Mouse (Mus musculus) liver, embryonic 15.5 days (tissue): Measurements from ENCODE around the gene Gm11444. TPM values are rescaled to one million over a fixed set of nuclear protein-coding genes. Genes with fewer than 3 reads are reported as not detected.

Experiments used
- ATAC-seq: fragments of 200-750 bp; cut with Nextera tagmentation; 2 replicates; pipeline ENCODE4 v1.8.0; 2017; ENCODE audit warnings: moderate number of reproducible peaks, mild to moderate bottlenecking, moderate library complexity; ENCODE audit not compliant: insufficient read depth
- H3K27ac ChIP-seq: fragments of 300-500 bp; sonication (generic); replicated peaks from 2 replicates; pipeline ENCODE4 v1.5.1; 2015; ENCODE audit warnings: mild to moderate bottlenecking, inconsistent platforms
- H3K27me3 ChIP-seq: fragments of 300-500 bp; sonication (generic); 2 replicates; pipeline ENCODE4 v1.6.1; 2015; ENCODE audit warnings: mild to moderate bottlenecking, inconsistent platforms
- H3K36me3 ChIP-seq: fragments of 300-500 bp; sonication (generic); replicated peaks from 2 replicates; pipeline ENCODE4 v1.6.1; 2015; ENCODE audit warnings: moderate library complexity, mild to moderate bottlenecking, inconsistent platforms
- H3K4me1 ChIP-seq: fragments of 300-500 bp; sonication (generic); replicated peaks from 2 replicates; pipeline ENCODE4 v1.6.1; 2015; ENCODE audit warnings: inconsistent platforms
- H3K4me2 ChIP-seq: fragments of 300-500 bp; sonication (generic); 2 replicates; pipeline ENCODE4 v1.6.1; 2015; ENCODE audit warnings: moderate library complexity, mild to moderate bottlenecking, inconsistent platforms
- H3K4me3 ChIP-seq: fragments of 300-500 bp; sonication (generic); replicated peaks from 2 replicates; pipeline ENCODE4 v1.5.1; 2015; ENCODE audit warnings: mild to moderate bottlenecking, inconsistent platforms
- H3K9ac ChIP-seq: fragments of 300-500 bp; sonication (generic); 2 replicates; pipeline ENCODE4 v1.6.1; 2015; ENCODE audit warnings: moderate library complexity, mild to moderate bottlenecking, inconsistent platforms
- H3K9me3 ChIP-seq: fragments of 300-500 bp; sonication (generic); replicated peaks from 2 replicates; pipeline ENCODE4 v1.6.1; 2016; ENCODE audit warnings: inconsistent platforms
- WGBS: fragments of 180-500 bp; shearing (Covaris S2); methylation state at CpG from one replicate; pipeline ENCODE4 v1.1.7; 2015; ENCODE audit warnings: mixed read lengths; ENCODE audit not compliant: insufficient replicate concordance; 5-methylcytosine and 5-hydroxymethylcytosine counted together
- polyA plus RNA-seq: library from polyadenylated mRNA; unstranded; fragments of >200 nt; fragmentation: Nextera tagmentation; extraction: Ambion mirVana; gene quantifications from 2 replicates; pipeline ENCODE4 v1.2.1, GENCODE M21; 2015

Gene Gm11444
- polyA plus RNA-seq, 1 experiment from 2014 or later = not detected

DNA sequence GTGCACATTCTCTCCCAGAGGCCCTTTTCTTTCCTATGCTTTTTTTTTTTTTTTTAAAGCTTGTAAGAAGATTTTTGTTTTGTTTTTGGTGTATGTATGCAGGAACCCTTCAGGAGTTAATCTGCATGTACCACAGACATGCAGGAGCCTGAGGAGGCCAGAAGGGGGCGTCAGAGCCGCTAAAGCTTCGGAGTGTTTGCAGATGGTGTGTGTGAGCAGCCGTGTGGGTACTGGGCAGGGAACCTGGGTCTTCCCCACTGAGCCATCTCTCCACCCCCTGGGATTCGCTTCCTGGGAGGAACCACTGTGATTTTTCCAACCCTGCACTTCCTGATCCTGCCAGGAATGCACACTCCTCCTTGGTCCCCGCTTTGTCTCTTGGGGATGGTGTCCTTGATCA lies 625 bp upstream of the Gm11444 start:
- Histone ChIP-seq H3K4me3 (no peak overlapping the region), H3K27ac (no peak overlapping the region), H3K9ac (no peak overlapping the region), H3K4me2 (no peak overlapping the region), H3K36me3 (no peaks in the 10 kb centered on the region), H3K4me1 (no peaks in the 10 kb centered on the region), H3K27me3 (peaks cover 46% of the 10 kb centered on the region), H3K9me3 (no peaks in the 10 kb centered on the region)
- 36% methylated on average over 6 of the region's 6 CpGs for WGBS
- no peak for ATAC-seq

DNA sequence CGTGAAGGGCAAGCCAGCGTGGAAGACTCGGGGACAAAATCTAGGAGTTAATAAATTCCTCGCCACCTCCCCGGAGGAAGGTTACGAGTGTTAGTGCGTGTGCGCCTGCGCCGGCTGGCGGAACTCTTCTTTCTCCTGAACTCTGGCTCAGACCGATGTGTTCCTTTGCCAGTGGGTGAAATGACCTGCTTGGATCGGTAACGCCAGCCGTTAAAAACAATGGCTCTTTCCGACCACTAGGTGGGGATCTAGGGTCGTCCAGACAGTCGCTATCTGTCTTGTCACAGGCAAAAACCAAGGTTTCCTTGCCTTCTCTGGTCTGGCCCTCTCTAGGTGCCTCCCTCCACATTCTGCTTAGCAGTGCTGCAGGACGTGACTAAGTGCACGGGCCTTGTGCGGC lies 1.1 kb downstream of the Gm11444 start:
- no peak overlapping the region for H3K4me3 ChIP-seq
- H3K36me3 ChIP-seq = no peaks in the 10 kb centered on the region
- H3K27ac ChIP-seq = no peak overlapping the region
- peak overlapping the region; percentile 29 for H3K4me2 ChIP-seq
- H3K27me3 ChIP-seq = peaks cover 64% of the 10 kb centered on the region
- peaks cover 6% of the 10 kb centered on the region for H3K4me1 ChIP-seq
- H3K9me3 ChIP-seq = no peaks in the 10 kb centered on the region
- whole genome bisulfite sequencing = 5% methylated on average over 21 of the region's 21 CpGs
- peak; percentile 35; the same call in 1 of the 2 replicates for ATAC-seq
- no peak overlapping the region for H3K9ac ChIP-seq

DNA sequence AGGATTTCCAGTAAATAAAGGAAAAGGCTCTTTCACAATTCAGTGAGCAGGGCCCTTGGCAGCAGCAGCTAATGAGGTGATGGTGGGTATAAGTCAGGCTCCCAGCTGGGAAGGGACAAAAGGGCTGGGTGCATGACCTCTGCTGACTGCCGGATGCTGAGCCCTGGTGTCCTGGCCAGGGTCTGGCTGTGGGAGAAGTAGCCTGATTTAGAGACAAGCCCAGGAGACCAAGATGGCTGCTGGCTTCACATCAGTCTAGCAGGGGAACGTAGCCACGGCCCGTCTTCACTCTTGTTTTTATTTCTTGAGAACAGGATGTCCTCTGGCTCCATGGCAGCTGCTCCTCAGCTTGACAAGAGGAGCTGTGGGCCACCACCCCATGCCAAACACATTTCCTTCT lies 3.6 kb downstream of the Gm11444 start:
- Histone ChIP-seq H3K36me3 (no peaks in the 10 kb centered on the region), H3K4me1 (peaks cover 26% of the 10 kb centered on the region), H3K4me3 (no peak overlapping the region), H3K27ac (no peak overlapping the region), H3K9me3 (no peaks in the 10 kb centered on the region), H3K4me2 (no peak overlapping the region), H3K27me3 (peaks cover 89% of the 10 kb centered on the region), H3K9ac (no peak overlapping the region)
- WGBS = 51% methylated on average over 4 of the region's 4 CpGs
- ATAC-seq = no peak

DNA sequence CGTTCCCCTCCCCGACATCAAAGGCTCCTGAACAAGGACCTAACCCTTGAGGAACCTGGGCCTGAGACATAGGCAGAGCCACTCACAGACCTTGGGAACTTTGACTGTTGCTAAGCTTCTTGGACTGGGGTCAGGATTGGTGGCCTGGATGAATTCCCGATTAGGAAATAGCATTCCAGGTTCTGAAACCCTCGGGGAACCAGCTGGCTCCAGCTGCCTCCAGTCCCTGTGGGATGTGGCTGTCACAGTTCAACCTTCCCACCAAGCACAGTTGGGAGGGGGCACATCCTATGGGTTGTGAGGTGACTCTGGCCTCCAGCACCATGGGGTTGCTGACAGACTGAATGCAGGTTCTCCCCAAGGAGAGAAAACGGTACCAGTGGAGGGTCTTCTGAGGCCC lies 4.2 kb downstream of the Gm11444 start:
- Histone ChIP-seq H3K9me3 (no peaks in the 10 kb centered on the region), H3K4me1 (peaks cover 31% of the 10 kb centered on the region), H3K4me3 (no peak overlapping the region), H3K4me2 (no peak overlapping the region), H3K36me3 (no peaks in the 10 kb centered on the region), H3K27ac (no peak overlapping the region), H3K27me3 (peaks cover 89% of the 10 kb centered on the region), H3K9ac (no peak overlapping the region)
- no peak for ATAC-seq
- WGBS = 43% methylated on average over 5 of the region's 5 CpGs

DNA sequence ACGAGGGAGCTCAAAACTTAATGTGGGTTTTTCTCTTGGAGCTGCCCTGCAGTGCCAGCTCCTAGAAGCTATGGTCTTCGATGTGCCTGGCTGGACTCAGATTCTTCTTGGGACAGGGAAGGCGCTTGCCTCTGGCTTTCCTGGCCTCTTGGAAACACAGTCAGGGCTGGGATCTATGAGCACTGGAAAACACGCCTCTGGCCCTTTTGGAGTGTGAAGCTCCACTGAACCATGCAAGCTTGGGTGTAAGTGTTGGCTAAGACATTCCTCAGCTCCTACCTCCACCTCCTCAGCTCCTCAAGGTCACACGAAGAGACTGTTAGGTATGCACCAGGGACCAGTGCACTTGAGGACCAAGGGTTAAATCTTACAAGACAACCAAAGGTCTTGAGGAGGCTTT lies 5.2 kb downstream of the Gm11444 start:
- Histone ChIP-seq H3K27ac (no peak overlapping the region), H3K4me1 (peaks cover 37% of the 10 kb centered on the region), H3K4me2 (no peak overlapping the region; the same call in 1 of the 2 replicates), H3K27me3 (peaks cover 89% of the 10 kb centered on the region), H3K36me3 (no peaks in the 10 kb centered on the region), H3K9me3 (no peaks in the 10 kb centered on the region), H3K9ac (no peak overlapping the region), H3K4me3 (no peak overlapping the region)
- no peak for ATAC-seq
- 31% methylated on average over 5 of the region's 5 CpGs for WGBS

DNA sequence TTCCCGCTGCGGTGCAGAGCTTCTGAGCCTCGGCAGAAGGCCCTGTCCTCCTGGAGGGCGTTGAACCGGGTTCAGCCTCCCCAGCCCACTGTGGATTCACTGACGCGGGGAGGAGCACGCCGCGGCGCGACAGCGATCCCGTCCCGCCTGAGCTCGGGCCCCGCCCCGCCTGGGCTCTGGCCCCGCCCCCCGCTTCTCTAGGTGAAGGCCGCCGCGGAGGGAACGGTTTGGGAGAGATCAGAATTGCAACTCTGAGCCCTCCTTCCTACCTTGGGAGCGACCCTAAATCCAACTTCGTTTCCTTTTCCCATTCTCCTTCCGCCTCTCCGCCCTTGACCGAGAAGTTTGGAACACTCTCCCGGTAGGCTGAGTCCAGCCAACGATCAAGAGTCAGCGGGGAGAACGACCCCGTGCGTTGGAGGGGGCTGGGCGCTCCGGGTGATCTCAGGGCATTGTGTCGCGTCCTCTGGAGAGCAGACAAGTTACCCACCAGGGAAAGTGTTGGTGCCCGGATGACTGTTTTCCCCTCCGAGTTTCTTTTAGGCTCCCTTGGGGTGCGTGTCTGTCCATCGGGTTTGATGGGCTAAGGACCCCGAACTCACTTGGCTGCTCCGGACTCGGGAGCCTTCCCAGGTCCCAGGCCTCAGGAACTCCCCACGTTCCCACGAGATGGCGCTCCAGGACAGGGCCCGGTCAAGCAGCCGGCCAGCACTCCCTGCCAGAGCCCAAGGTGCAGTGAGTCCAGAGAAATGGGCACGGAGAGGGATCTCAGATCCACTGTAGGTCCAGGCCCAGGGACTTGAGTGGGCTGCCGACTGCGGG lies 5.8 kb downstream of the Gm11444 start:
- Histone ChIP-seq H3K36me3 (no peaks in the 10 kb centered on the region), H3K4me3 (peak overlapping the region; percentile 51), H3K27ac (no peak overlapping the region), H3K4me1 (peaks cover 37% of the 10 kb centered on the region), H3K4me2 (peak overlapping the region; percentile 68), H3K27me3 (peaks cover 94% of the 10 kb centered on the region), H3K9me3 (no peaks in the 10 kb centered on the region), H3K9ac (peak overlapping the region; percentile 10; the same call in 1 of the 2 replicates)
- WGBS = under 1% methylated on average over 54 of the region's 54 CpGs
- 0 out of 2 replicates have a peak, but pooled peaks have one; percentile 17 for ATAC-seq

DNA sequence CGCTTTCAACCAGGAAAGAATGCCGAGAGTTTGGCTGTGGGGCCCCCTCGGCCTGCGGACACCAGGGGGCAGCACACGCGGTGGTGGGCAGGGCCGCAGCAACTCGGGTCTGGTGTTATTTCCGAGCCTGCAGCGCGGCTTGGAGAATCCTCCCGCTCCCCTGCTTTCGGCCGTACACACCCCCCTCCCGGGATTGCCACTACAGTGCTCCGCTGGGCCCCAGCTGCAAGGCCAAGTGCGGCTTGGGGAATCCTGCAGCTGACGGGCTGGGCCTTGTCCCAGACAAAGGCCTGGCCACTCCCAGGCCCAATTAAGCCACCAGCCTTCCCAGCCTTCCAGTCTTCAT lies 6.8 kb downstream of the Gm11444 start:
- peak; percentile 43; the same call in 1 of the 2 replicates for ATAC-seq
- H3K9me3 ChIP-seq = no peaks in the 10 kb centered on the region
- peaks cover 37% of the 10 kb centered on the region for H3K4me1 ChIP-seq
- H3K27me3 ChIP-seq = peaks cover 95% of the 10 kb centered on the region
- H3K36me3 ChIP-seq = no peaks in the 10 kb centered on the region
- peak overlapping the region; percentile 51 for H3K4me3 ChIP-seq
- WGBS = 1% methylated on average over 18 of the region's 18 CpGs
- no peak overlapping the region for H3K27ac ChIP-seq
- peak overlapping the region; percentile 19; the same call in 1 of the 2 replicates for H3K9ac ChIP-seq
- H3K4me2 ChIP-seq = peak overlapping the region; percentile 68

DNA sequence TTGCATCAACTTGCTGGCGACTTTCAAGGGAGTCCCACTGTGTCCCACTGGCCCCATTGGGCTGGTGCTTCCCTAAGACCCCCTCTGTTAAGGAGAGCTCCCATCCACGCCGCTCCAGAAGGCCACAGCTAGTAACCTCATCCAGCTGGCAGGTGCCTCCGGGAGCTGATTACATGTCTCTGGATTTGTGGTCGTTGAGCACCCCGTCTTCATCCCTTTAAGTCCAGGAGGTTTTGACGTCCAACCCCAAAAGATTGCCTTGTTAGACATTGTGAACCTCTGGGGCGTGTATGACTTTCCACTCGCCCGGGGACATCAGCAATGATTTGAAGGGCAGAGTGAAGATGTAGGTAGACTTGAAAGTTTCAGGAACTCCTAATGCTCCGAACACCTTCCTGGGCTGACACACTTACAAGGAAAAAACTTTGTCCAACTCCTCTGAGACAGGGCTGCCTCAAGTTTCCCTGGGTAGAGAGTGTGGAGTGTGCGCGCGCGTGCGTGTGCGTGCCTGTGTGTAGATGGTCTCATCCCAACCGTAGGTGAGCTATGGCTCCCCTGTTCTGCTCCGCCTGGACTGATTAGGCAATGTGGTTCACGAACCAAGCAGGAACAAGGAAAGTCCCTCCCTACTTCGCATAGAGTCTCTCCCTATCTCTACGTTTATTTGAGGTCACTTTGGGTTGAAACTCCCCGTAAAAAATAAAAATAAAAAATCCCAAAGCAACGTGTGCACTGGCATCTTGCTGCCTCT lies 7.4 kb downstream of the Gm11444 start:
- Histone ChIP-seq H3K27ac (no peak overlapping the region), H3K27me3 (peaks cover 96% of the 10 kb centered on the region), H3K4me2 (peak overlapping the region; percentile 68), H3K9me3 (no peaks in the 10 kb centered on the region), H3K4me1 (peaks cover 41% of the 10 kb centered on the region), H3K9ac (no peak overlapping the region), H3K36me3 (no peaks in the 10 kb centered on the region), H3K4me3 (peak overlapping the region; percentile 51)
- WGBS = 8% methylated on average over 24 of the region's 24 CpGs
- ATAC-seq = no peak

DNA sequence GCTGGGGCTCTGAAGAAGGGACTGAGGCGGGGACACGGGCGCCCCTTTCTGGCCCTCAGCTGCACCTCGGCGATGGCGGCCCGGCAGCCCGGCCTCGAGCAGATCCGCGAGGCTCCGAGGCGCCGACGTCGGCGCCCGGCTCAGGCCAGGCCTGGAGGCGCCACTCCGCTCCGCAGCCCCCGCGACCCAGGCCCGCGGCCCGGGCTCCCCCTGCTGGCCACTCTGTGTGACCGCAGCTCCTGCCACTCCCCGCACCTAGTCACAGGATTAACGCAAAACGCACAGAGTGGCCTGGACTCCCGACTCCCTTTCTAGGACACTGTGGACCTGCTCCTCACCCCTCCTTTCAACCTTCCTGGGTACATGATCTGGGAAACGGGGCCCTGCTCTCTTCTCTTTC lies 8.2 kb downstream of the Gm11444 start:
- ATAC-seq = peak; percentile 23; the same call in 1 of the 2 replicates
- WGBS = under 1% methylated on average over 31 of the region's 32 CpGs
- peak overlapping the region; percentile 52 for H3K4me2 ChIP-seq
- H3K4me1 ChIP-seq = peaks cover 41% of the 10 kb centered on the region
- no peak overlapping the region for H3K27ac ChIP-seq
- peaks cover 100% of the 10 kb centered on the region for H3K27me3 ChIP-seq
- no peak overlapping the region for H3K9ac ChIP-seq
- H3K4me3 ChIP-seq = peak overlapping the region; percentile 35; the same call in 1 of the 2 replicates
- no peaks in the 10 kb centered on the region for H3K36me3 ChIP-seq
- H3K9me3 ChIP-seq = no peaks in the 10 kb centered on the region

DNA sequence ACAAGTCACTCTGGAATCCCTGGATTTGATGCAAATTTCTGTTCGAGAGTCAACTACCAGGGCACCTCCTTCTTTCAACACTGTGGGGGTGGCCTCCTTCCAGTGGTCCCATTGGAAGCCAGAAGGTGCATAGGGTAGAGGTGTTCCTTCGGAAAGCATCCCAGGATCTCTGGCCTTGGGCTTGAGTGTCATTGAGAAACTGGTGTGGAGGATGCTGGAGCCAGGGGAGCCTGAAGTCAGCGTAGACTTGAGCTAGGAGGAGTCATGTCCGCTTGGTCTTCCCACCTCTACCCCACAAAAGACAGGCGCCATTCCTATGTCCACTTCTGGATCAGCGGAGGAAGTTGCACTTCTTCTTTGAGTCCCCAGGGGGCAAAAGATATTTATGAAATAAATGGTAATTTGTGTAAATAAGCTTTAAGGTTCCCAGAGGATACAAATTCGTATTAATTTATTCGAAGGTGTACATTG lies 8.9 kb downstream of the Gm11444 start:
- H3K4me3 ChIP-seq = no peak overlapping the region
- no peak overlapping the region for H3K27ac ChIP-seq
- H3K4me2 ChIP-seq = no peak overlapping the region
- ATAC-seq = no peak
- no peaks in the 10 kb centered on the region for H3K36me3 ChIP-seq
- no peak overlapping the region for H3K9ac ChIP-seq
- peaks cover 41% of the 10 kb centered on the region for H3K4me1 ChIP-seq
- no peaks in the 10 kb centered on the region for H3K9me3 ChIP-seq
- WGBS = 12% methylated on average over 8 of the region's 8 CpGs
- H3K27me3 ChIP-seq = peaks cover 100% of the 10 kb centered on the region

DNA sequence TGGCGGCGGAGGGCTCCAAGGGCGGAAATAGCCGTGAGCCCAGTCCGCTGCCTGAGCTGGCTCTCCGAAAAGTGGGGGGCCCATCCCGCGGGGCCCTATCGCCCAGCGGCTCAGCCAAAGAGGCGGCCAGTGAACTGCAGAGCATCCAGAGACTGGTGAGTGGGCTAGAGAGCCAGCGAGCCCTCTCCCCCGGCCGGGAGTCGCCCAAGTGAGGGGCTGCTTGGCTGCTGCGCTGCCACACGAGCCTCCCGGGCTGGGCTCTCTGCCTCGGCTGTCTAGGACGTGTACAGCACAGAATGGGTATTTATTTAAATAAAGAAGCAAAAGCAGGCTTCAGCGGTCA lies 9.4 kb downstream of the Gm11444 start:
- Histone ChIP-seq H3K27me3 (peaks cover 100% of the 10 kb centered on the region), H3K36me3 (no peaks in the 10 kb centered on the region), H3K4me2 (no peak overlapping the region), H3K4me3 (0 out of 2 replicates have a peak overlapping the region, but pooled peaks have one; percentile 2), H3K9ac (no peak overlapping the region), H3K9me3 (no peaks in the 10 kb centered on the region), H3K4me1 (peaks cover 41% of the 10 kb centered on the region), H3K27ac (no peak overlapping the region)
- WGBS = 6% methylated on average over 21 of the region's 21 CpGs
- ATAC-seq = no peak
